Mouse (Mus musculus): ENCODE data around the gene Cdk5rap3.

DNA sequence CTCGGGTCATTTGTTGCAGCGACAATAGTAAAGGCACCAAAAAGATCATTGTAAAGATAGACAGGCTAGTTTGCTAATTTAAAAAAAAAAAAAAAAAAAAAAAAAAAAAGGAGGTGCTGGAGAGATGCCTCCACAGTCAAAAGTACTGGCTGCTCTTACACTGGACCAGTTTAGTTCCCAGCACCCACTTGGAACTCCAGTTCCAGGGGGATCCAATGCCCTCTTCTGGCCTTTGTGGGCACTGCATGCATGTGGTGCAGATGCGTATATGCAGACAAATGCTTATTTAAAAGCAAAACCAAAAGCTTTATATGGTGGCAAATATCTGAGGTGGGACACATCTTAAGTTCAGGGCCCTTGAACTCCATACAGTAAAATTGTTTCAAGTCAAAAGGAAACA lies 34.5 kb upstream of the Cdk5rap3 start:
- TF ChIP-seq TAL1 (IDR thresholded peaks at IDR 0.05; ENCODE audit: low read length) (no peak), USF1 (IDR thresholded peaks at IDR 0.05; ENCODE audit: low read depth, low read length) (no peak), CTCF (IDR thresholded peaks at IDR 0.05 in 2 of 3, conservative IDR thresholded peaks at IDR 0.05 in 1 of 3; ENCODE audit: control insufficient read depth in 1 of 3, insufficient read depth in 1 of 3, low read depth in 2 of 3, low read length in 3 of 3, poor library complexity in 1 of 3, severe bottlenecking in 1 of 3) (peak; percentile 70 to 74 (median 72)), MAZ (IDR thresholded peaks at IDR 0.05; ENCODE audit: low read depth, low read length) (no peak), CHD2 (IDR thresholded peaks at IDR 0.05; ENCODE audit: low read length) (no peak), UBTF (IDR thresholded peaks at IDR 0.05; ENCODE audit: borderline replicate concordance, insufficient read depth, low read depth, low read length) (no peak), POLR2AphosphoS2 (IDR thresholded peaks at IDR 0.05; ENCODE audit: low read length) (no peak), EP300 (IDR thresholded peaks at IDR 0.05; ENCODE audit: low read depth in 1 of 2, low read length in 2 of 2) (no peak), MAX (IDR thresholded peaks at IDR 0.05; ENCODE audit: low read length) (peak; percentile 33; the same call in 1 of the 2 replicates), CHD1 (IDR thresholded peaks at IDR 0.05; ENCODE audit: low read depth, low read length) (no peak), RAD21 (IDR thresholded peaks at IDR 0.05; ENCODE audit: low read depth, low read length) (peak; percentile 47), NELFE (IDR thresholded peaks at IDR 0.05; ENCODE audit: low read depth, low read length) (no peak)
